Mouse (Mus musculus): ENCODE data around the gene Itsn2.

- TF ChIP-seq POLR2A (IDR thresholded peaks at IDR 0.05; ENCODE audit: control insufficient read depth, low read depth, low read length) (no peak), CTCF (IDR thresholded peaks at IDR 0.05; ENCODE audit: control insufficient read depth, insufficient read depth, insufficient replicate concordance, low read depth, low read length) (no peak)
Measured at GRCm38 (mm10) chr12:4606625-4607024, 14.2 kb downstream of the Itsn2 start.
